Mouse (Mus musculus) kidney, postnatal 4 days (tissue): Measurements from ENCODE around the gene Dnm1.
A peak's percentile ranks its signal among the peaks of the same experiment; 100 is the strongest.
"Not testable (repeated sequence)": the region's sequence is repeated elsewhere in the genome, so short reads cannot be mapped to it uniquely, and the experiment has no call there.

Source experiments
- DNase-seq, 2 experiments: peaks; one replicate each; pipeline ENCODE4 v3.0.0; 2021; ENCODE audit warnings: mixed read lengths in 2 of 2

The Dnm1 gene

GRCm38 (mm10) chr2:32310096-32310845, 42.9 kb downstream of the Dnm1 start:
- no peak for DNase-seq

GRCm38 (mm10) chr2:32308870-32309568, 44.1 kb downstream of the Dnm1 start:
- no peak for DNase-seq

- peak; percentile 56 to 74 for DNase-seq
Measured at GRCm38 (mm10) chr2:32307941-32308760, 45.0 kb downstream of the Dnm1 start.

- DNase-seq, result no peak
Measured at GRCm38 (mm10) chr2:32307247-32307798, 45.8 kb downstream of the Dnm1 start.

GRCm38 (mm10) chr2:32306176-32306575, 47.0 kb downstream of the Dnm1 start:
- no peak for DNase-seq

GRCm38 (mm10) chr2:32305668-32306067, 47.5 kb downstream of the Dnm1 start:
- no peak for DNase-seq

GRCm38 (mm10) chr2:32304145-32304832, 48.8 kb downstream of the Dnm1 start:
- peak; percentile 80 to 84 for DNase-seq

GRCm38 (mm10) chr2:32302952-32303351, 50.2 kb downstream of the Dnm1 start:
- DNase-seq, result no peak

- no peak for DNase-seq
Measured at GRCm38 (mm10) chr2:32299469-32299868, 53.7 kb downstream of the Dnm1 start.

- not testable (repeated sequence) for DNase-seq
Measured at GRCm38 (mm10) chr2:32295842-32296241, 57.3 kb downstream of the Dnm1 start.

GRCm38 (mm10) chr2:32295285-32295684, 57.9 kb downstream of the Dnm1 start:
- no peak for DNase-seq

GRCm38 (mm10) chr2:32294348-32294747, 58.8 kb downstream of the Dnm1 start:
- DNase-seq, result no peak

GRCm38 (mm10) chr2:32289578-32289977, 63.6 kb downstream of the Dnm1 start:
- no peak for DNase-seq

GRCm38 (mm10) chr2:32288371-32288931, 64.7 kb downstream of the Dnm1 start:
- DNase-seq, result no peak

GRCm38 (mm10) chr2:32287923-32288367, 65.2 kb downstream of the Dnm1 start, which contains the start of gene Swi5:
Swi5 (minus strand) TSS chr2:32288075.
- peak; percentile 100 for DNase-seq

- DNase-seq, result no peak
Measured at GRCm38 (mm10) chr2:32287334-32287840, 65.8 kb downstream of the Dnm1 start, which contains the start of gene Golga2. Golga2 (plus strand) TSS chr2:32287384.

GRCm38 (mm10) chr2:32283986-32284385, 69.2 kb downstream of the Dnm1 start:
- DNase-seq, result no peak

- peak; percentile 48 to 72 for DNase-seq
Measured at GRCm38 (mm10) chr2:32282727-32283126, 70.4 kb downstream of the Dnm1 start.

- no peak for DNase-seq
Measured at GRCm38 (mm10) chr2:32282289-32282688, 70.8 kb downstream of the Dnm1 start.

GRCm38 (mm10) chr2:32275823-32276222, 77.3 kb downstream of the Dnm1 start:
- DNase-seq, result no peak

GRCm38 (mm10) chr2:32260635-32261034, 92.5 kb downstream of the Dnm1 start:
- peak; percentile 65 to 72 for DNase-seq
